Mouse (Mus musculus) heart, postnatal 4 days (tissue): Measurements from ENCODE around the gene Fastk. TPM values are rescaled to one million over a fixed set of nuclear protein-coding genes. Genes with fewer than 3 reads are reported as not detected.

Experiments used
- DNase-seq: peaks from one replicate; pipeline ENCODE4 v3.0.0; 2021
- total RNA-seq, 2 experiments: library from RNA; stranded (reverse); gene quantifications; 2 replicates each; pipeline ENCODE4 v1.2.3; 2021

Fastk gene
- total RNA-seq, 2 experiments from 2014 or later: 194 to 206 TPM

- peak; percentile 42 for DNase-seq
These were observed 7.7 kb upstream of the Fastk start for GRCm38 (mm10) chr5:24452691-24453233.

GRCm38 (mm10) chr5:24452030-24452690 is 7.1 kb upstream of the Fastk start, which contains the start of gene Agap3:
Gene Agap3, plus strand, starts transcription at chr5:24452177.
- DNase-seq: peak; percentile 50

GRCm38 (mm10) chr5:24451264-24452029 is 6.4 kb upstream of the Fastk start:
- peak; percentile 88 for DNase-seq

- peak; percentile 80 for DNase-seq
These were observed 2.7 kb upstream of the Fastk start, which contains the start of gene Tmub1 for GRCm38 (mm10) chr5:24447624-24448298. Gene Tmub1, minus strand, starts transcription at chr5:24447854.

GRCm38 (mm10) chr5:24446630-24447029 is 1.5 kb upstream of the Fastk start:
- DNase-seq: no peak

GRCm38 (mm10) chr5:24445428-24446080 is 467 bp upstream of the Fastk start:
- no peak for DNase-seq

GRCm38 (mm10) chr5:24443927-24444326 is 1.2 kb downstream of the Fastk start:
- no peak for DNase-seq

- no peak for DNase-seq
These were observed 1.9 kb downstream of the Fastk start for GRCm38 (mm10) chr5:24443204-24443603.

GRCm38 (mm10) chr5:24442029-24442428 is 3.1 kb downstream of the Fastk start:
- no peak for DNase-seq

- DNase-seq: no peak
These were observed 3.9 kb downstream of the Fastk start for GRCm38 (mm10) chr5:24441187-24441586.

GRCm38 (mm10) chr5:24433993-24434392 is 11.1 kb downstream of the Fastk start:
- DNase-seq: no peak

GRCm38 (mm10) chr5:24428596-24428995 is 16.5 kb downstream of the Fastk start:
- no peak for DNase-seq

GRCm38 (mm10) chr5:24427981-24428402 is 17.1 kb downstream of the Fastk start:
- DNase-seq: no peak

GRCm38 (mm10) chr5:24427285-24427633 is 17.8 kb downstream of the Fastk start:
- no peak for DNase-seq

GRCm38 (mm10) chr5:24426556-24427284 is 18.4 kb downstream of the Fastk start:
- no peak for DNase-seq

- DNase-seq: no peak
These were observed 19.1 kb downstream of the Fastk start for GRCm38 (mm10) chr5:24426037-24426432.

- DNase-seq: no peak
These were observed 19.6 kb downstream of the Fastk start for GRCm38 (mm10) chr5:24425421-24426036.

GRCm38 (mm10) chr5:24424861-24425411 is 20.2 kb downstream of the Fastk start:
- DNase-seq: peak; percentile 90

- no peak for DNase-seq
These were observed 20.9 kb downstream of the Fastk start for GRCm38 (mm10) chr5:24424004-24424781.
